Mouse (Mus musculus) small intestine, adult 2 months (tissue): ENCODE measurements around the gene Gm20708.

ENCODE experiments used
- CTCF ChIP-seq: fragments of 200-500 bp; IDR thresholded peaks from 2 replicates; pipeline ENCODE4 v1.5.1; 2012; ENCODE audit warnings: low read depth, mild to moderate bottlenecking, control low read depth, inconsistent platforms, low read length, moderate library complexity, mixed read lengths; ENCODE audit not compliant: insufficient replicate concordance, insufficient read length; ENCODE audit errors: extremely low read depth
- POLR2A ChIP-seq: fragments of 200-500 bp; IDR thresholded peaks from 2 replicates; pipeline ENCODE4 v1.6.1; 2012; ENCODE audit warnings: low read depth, mild to moderate bottlenecking, control low read depth, inconsistent platforms, low read length, moderate library complexity

GRCm38 (mm10) chr11:117834086-117834485, 24.6 kb downstream of the Gm20708 start:
- TF ChIP-seq POLR2A (no peak), CTCF (no peak)
